Mouse (Mus musculus): ENCODE results near the gene Gm438.
"Not testable (repeated sequence)": the region's sequence is repeated elsewhere in the genome, so short reads cannot be mapped to it uniquely, and the experiment has no call there.

Gene Gm438

GRCm38 (mm10) chr4:144786483-144786882 is at the start of gene Gm438:
TSS of gene Gm438 (minus strand) at chr4:144786583.
- DNase-seq (ENCODE audit: low read depth, low spot score), result no peak

DNA sequence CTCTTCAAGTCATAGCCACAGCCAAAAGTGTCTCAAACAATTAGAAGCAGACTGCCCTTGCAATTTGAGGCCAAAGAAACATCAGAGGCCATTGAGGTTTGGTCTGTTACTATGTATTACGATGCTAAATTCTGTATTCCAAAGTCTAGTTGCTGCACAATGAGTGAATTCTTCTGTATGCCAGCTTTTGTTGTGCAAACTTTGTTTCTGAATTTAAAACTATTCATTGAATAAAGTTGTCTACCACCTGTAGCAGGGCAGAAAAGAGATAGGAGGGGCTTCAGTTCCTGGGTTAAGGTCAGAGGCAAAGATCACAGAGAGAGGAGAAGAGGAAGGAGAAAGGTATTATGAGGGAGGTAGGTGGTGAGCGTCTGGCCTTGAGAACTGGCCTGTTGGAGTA is 38.3 kb upstream of the Gm438 start:
- DNase-seq (ENCODE audit: low read depth, low spot score), result no peak

GRCm38 (mm10) chr4:144823996-144824395 is 37.6 kb upstream of the Gm438 start:
- no peak for DNase-seq (ENCODE audit: low read depth, low spot score)

- not testable (repeated sequence) for DNase-seq (ENCODE audit: low read depth, low spot score)
Observed at GRCm38 (mm10) chr4:144807135-144807534, 20.8 kb upstream of the Gm438 start.

- DNase-seq (ENCODE audit: low read depth, low spot score), result no peak
Observed at GRCm38 (mm10) chr4:144803633-144804032, 17.2 kb upstream of the Gm438 start.

DNA sequence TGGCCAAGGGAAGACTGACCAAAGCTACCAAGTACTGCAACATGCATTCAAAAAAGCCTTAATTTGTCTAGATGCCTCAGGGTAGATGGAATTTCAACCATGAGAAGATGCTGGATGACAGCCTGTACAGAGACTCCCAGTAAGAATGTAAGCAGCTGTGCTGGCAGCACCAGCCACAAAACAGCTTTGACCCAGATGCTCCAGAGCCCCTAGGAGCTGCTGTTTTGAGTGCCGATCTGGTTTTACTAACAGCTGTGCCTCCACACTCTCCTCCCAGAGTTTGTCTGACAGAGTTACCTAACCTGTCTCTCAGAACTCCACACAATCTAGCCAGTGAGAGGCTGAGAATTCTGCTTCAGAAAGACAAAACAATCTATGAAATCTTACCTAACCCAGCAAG is 3.8 kb upstream of the Gm438 start:
- no peak for DNase-seq (ENCODE audit: low read depth, low spot score)

- no peak for DNase-seq (ENCODE audit: low read depth, low spot score)
Observed at GRCm38 (mm10) chr4:144782476-144783197, 3.7 kb downstream of the Gm438 start.

- no peak for DNase-seq (ENCODE audit: low read depth, low spot score)
Observed at GRCm38 (mm10) chr4:144765722-144766121, 20.7 kb downstream of the Gm438 start.

DNA sequence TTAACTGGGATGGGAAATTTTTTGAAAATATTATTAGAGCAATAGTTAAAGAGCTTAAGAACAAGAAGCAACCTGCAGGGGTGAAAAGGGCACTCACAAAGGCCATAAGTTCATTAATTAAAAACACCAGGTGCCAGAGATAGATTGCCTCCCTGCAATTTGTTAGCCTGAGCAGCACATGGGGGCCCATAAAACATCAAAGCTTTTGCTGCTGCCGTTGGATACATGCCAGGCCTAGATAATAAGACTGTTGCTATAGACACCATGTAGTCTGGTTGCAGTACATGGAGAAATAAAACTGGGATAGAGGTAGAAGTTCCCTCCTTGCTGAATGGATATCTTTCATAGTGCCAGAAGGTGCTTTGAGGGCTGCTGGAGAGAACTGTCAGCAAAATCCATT is 37.2 kb downstream of the Gm438 start:
- no peak for DNase-seq (ENCODE audit: low read depth, low spot score)

Measured in c-Kit-negative CD71-positive TER-119-positive erythroid progenitor cells, embryonic 14.5 days (primary cell).